ENCODE assay signal across 10 mouse cellular contexts in genomic region chr12:5246721-5247341, GRCm38 (mm10).
DNase-seq lines count a peak whose midpoint lies in the region; ATAC-seq lines count a peak whose summit lies in the region.
"Had no signal": no experiment of that assay in that cellular context is flagged by ENCODE, and none has a peak within 500 bp of the region (broad histone marks: within the 10 kb centered on the region; RNA-seq: fewer than 3 reads in every experiment).

No protein-coding gene starts in this region.

- H3K36me3 ChIP-seq in hindbrain, embryonic 16.5 days (ENCODE audit: control insufficient read depth, insufficient read depth, low read length) = no peaks in the 10 kb centered on the region
- H3K36me3 ChIP-seq in hindbrain, embryonic 12.5 days = no peaks in the 10 kb centered on the region

- no peak overlapping the region for H3K4me3 ChIP-seq in hindbrain, embryonic 16.5 days (ENCODE audit: low read length)
- H3K4me3 ChIP-seq in hindbrain, embryonic 12.5 days = no peak overlapping the region

- no peak overlapping the region for H3K4me2 ChIP-seq in hindbrain, embryonic 16.5 days (ENCODE audit: low read length)
- no peak overlapping the region for H3K4me2 ChIP-seq in hindbrain, embryonic 12.5 days (replicated peaks)

- H3K27ac ChIP-seq in hindbrain, embryonic 16.5 days (ENCODE audit: low read depth, low read length) = peak overlapping the region; percentile 25
- H3K27ac ChIP-seq in hindbrain, embryonic 12.5 days = no peak overlapping the region

- H3K4me1 ChIP-seq in hindbrain, embryonic 16.5 days (ENCODE audit: control insufficient read depth, insufficient read depth, low read depth, low read length) = peaks cover 28% of the 10 kb centered on the region
- peaks cover 46% of the 10 kb centered on the region for H3K4me1 ChIP-seq in hindbrain, embryonic 12.5 days

- 57% methylated on average over 15 of the region's 15 CpGs for WGBS in hindbrain, embryonic 16.5 days
- 82% methylated on average over 15 of the region's 15 CpGs for WGBS in hindbrain, embryonic 12.5 days

- ATAC-seq in hindbrain, embryonic 16.5 days = no peak
- ATAC-seq in hindbrain, embryonic 12.5 days (ENCODE audit: low FRiP score) = no peak

- no peak overlapping the region for H3K9ac ChIP-seq in hindbrain, embryonic 16.5 days (ENCODE audit: low read depth, low read length)
- H3K9ac ChIP-seq in hindbrain, embryonic 12.5 days = no peak overlapping the region

- H3K27me3 ChIP-seq in hindbrain, embryonic 16.5 days (replicated peaks; ENCODE audit: control insufficient read depth, insufficient read depth, low read length) = no peaks in the 10 kb centered on the region
- no peaks in the 10 kb centered on the region for H3K27me3 ChIP-seq in hindbrain, embryonic 12.5 days

- DNase-seq in cerebellum, postnatal 25 days = peak; percentile 56 to 59
- no peak for DNase-seq in cerebellum, adult 11-12 months
- DNase-seq in right cerebral cortex, adult 18-20 months = peak; percentile 69
- DNase-seq in right cerebral cortex, postnatal 25 days = no peak
- DNase-seq in testis, postnatal 14 days (ENCODE audit: low spot score) = peak; percentile 35
- DNase-seq in embryo, embryonic 11 days = no peak
- DNase-seq: B cell, adult 2 months; kidney, postnatal 14 days had no signal

- no peaks in the 10 kb centered on the region for H3K9me3 ChIP-seq in hindbrain, embryonic 16.5 days (ENCODE audit: control insufficient read depth, low read length)
- H3K9me3 ChIP-seq in hindbrain, embryonic 12.5 days (replicated peaks) = no peaks in the 10 kb centered on the region

Comparison
In these comparisons a context has a peak if more than half of its experiments do, and no peak if none do; other contexts are left out.
1. DNase-seq: peak in cerebellum, postnatal 25 days (2 of 2), right cerebral cortex, adult 18-20 months (single experiment) and testis, postnatal 14 days (single experiment); none in cerebellum, adult 11-12 months (single experiment), right cerebral cortex, postnatal 25 days (single experiment) and embryo, embryonic 11 days (single experiment).